Mouse (Mus musculus) adrenal gland (tissue): ENCODE results near the gene Anxa9.
"Not testable (repeated sequence)": the region's sequence is repeated elsewhere in the genome, so short reads cannot be mapped to it uniquely, and the experiment has no call there.

ENCODE experiments used
- intact Hi-C: fragments of 180-260 bp; cut with DNase I; formaldehyde crosslinking; loops from one replicate; pipeline ENCODE4 v1.15.1; 2025
- long read RNA-seq, 2 experiments: library from polyadenylated mRNA; unstranded; transcript quantifications; one replicate each; pipeline ENCODE4 v2.0.0; 2020; ENCODE audit warnings: borderline replicate concordance in 1 of 2; ENCODE audit not compliant: insufficient replicate concordance in 1 of 2

Gene Anxa9
- long read RNA-seq, experiment 1, partial matches to known transcripts: 0 of 3 reads
- long read RNA-seq, experiment 1, other reads (novel, unspliced or antisense): 3 of 3 reads
- long read RNA-seq, experiment 2, partial matches to known transcripts: 0 of 4 reads
- long read RNA-seq, experiment 2, other reads (novel, unspliced or antisense): 3 of 4 reads

DNA sequence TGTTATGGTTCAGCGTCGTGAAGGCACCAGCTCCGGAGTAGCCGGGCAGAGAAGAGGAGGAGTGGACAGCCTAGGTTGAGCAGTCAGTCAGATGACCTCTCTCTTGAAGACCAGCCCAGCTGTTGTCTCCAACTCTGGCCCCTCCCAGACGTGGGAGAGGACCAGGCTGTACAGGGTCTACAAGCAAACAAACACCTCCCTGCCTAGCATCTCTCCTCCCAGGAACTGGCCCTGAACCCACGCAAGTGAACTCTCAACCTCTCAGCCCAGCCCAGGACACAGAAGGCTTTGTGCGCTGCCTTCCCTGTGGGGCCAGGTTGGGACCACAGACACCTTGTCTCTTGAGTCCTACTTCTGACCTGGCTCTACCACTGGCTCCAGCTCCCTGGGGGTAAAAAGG, at the start of gene Anxa9:
Gene Anxa9 (minus strand): TSS at position 77 of the 400 bp plus-strand sequence.
- intact Hi-C loops: no loop called here

- intact Hi-C loops: not testable (repeated sequence)
Measured at GRCm38 (mm10) chr3:95355911-95356544, 49.1 kb upstream of the Anxa9 start.

- intact Hi-C loops: loop anchor here (5.0 kb wide), 1 partner anchor 103 kb away; no protein-coding TSS in a partner anchor
Measured at GRCm38 (mm10) chr3:95349491-95349890, 42.5 kb upstream of the Anxa9 start.

- intact Hi-C loops: loop anchor here (5.0 kb wide), 1 partner anchor 104 kb away; no protein-coding TSS in a partner anchor
Measured at GRCm38 (mm10) chr3:95348343-95348742, 41.4 kb upstream of the Anxa9 start.

DNA sequence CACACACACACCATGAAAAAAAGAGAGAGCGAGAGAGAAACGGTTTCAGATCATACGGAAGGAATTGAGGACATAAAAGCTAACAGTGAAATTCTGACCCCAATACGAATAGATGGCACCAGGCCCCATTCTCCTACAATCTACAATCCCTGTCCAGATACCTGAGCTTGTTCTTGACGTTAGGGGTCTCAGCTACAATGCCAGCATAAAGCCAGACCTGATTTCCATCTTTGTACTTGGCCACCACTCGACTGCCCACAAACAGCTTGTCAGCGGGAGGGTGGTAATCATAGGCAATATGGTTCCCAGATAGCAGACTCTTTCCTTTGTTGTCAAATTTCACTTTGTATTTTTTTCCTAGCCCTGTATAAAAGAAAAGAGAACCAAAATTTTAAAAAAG, 39.5 kb upstream of the Anxa9 start:
- intact Hi-C loops: loop anchor here (5.0 kb wide), 1 partner anchor 106 kb away; no protein-coding TSS in a partner anchor

- intact Hi-C loops: not testable (repeated sequence)
Measured at GRCm38 (mm10) chr3:95343356-95344000, 36.5 kb upstream of the Anxa9 start.

GRCm38 (mm10) chr3:95338251-95338650, 31.3 kb upstream of the Anxa9 start:
- intact Hi-C loops: no loop called here

GRCm38 (mm10) chr3:95337345-95337744, 30.4 kb upstream of the Anxa9 start:
- intact Hi-C loops: no loop called here

GRCm38 (mm10) chr3:95331528-95331927, 24.6 kb upstream of the Anxa9 start:
- intact Hi-C loops: no loop called here

DNA sequence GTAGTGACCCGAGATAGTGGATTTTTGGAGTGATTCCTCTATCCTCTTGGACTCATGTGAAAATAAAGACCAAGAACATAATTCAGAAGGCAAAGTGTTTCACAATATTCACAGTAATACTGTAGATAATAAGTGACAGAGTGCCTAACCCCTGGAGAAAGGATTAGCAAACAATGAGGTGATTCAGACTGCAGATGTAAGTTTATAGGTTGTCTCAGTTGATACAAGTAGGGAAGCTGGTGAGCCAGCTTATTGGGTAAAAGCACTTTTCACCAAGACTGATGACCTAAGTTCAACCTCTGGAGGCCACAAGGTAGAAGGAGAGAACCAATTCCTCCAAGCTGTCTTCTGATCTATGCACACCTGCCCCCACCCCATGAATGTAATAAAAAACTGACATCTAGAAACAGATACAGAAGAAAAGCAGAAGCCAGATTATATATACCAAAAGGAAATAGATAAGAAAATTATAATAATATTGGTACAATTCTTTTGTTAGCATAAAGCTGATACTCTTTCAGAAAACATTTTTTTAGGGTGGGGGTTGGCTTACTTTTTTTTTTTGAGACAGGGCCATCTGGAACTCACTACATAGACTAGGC, 21.9 kb upstream of the Anxa9 start:
- intact Hi-C loops: no loop called here

GRCm38 (mm10) chr3:95324454-95325144, 17.6 kb upstream of the Anxa9 start:
- intact Hi-C loops: no loop called here

GRCm38 (mm10) chr3:95323429-95323828, 16.5 kb upstream of the Anxa9 start:
- intact Hi-C loops: no loop called here

DNA sequence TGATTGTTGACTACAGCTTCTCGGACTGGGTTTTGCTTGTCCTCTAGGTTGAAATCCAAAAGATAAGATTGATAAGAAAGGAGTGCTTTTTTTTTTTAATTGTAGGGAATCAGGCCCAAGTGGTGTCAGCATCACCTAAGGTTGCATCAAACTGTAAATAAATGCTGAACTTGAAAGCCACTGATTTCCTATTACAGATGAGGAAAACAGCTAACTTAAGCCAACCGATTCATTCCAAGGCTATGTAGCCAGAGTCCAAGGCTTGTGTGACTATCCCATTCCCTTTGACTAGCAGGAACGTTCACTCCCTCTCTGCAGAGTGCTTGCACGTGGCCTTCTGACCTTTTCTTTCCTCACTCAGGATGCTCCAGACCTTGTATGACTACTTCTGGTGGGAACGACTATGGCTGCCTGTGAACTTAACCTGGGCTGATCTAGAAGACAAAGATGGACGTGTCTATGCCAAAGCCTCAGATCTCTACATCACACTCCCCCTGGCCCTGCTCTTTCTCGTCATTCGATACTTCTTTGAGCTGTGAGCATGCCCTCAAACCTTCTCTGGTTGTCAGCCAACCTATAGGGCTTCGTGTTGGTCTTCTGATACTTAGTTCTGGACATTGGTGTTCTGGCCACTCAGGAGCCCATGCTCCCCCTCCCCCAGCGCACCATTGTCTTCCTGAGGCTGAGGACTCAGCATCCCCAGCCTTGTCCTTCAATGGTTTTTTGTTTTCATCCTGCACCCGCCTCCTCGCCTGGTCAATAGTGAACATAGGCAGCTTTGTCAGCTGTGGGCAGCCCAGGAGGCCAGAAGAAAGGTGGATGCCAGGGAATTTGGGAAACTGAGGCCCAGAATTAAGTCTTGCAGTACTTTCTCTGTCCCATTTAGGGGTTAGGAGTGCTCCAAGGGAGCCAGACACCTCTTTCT, 13.0 kb upstream of the Anxa9 start:
- intact Hi-C loops: no loop called here

DNA sequence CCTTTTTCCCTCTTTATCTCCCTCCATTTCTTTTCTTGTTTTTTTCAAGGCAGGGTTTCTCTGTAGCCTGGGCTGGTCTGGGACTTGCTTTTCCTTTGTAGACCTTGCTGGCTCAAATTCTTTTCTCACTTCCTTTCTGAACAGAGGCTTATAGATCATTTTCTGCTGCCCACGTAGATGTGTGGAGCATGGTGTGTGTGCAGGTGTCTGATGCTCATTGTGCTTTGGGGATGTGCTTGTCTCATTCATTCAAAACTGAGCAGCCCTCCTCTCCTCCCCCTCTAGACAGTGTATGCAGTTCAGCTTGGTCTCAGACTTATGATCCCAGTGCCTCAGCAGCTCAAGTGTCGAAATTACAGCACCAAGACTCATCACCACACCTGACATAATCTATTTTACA, 12.1 kb upstream of the Anxa9 start:
- intact Hi-C loops: no loop called here

GRCm38 (mm10) chr3:95318548-95318947, 11.6 kb upstream of the Anxa9 start:
- intact Hi-C loops: no loop called here

- intact Hi-C loops: no loop called here
Measured at GRCm38 (mm10) chr3:95317414-95318080, 10.6 kb upstream of the Anxa9 start.

GRCm38 (mm10) chr3:95315844-95316550, 9.0 kb upstream of the Anxa9 start:
- intact Hi-C loops: no loop called here

DNA sequence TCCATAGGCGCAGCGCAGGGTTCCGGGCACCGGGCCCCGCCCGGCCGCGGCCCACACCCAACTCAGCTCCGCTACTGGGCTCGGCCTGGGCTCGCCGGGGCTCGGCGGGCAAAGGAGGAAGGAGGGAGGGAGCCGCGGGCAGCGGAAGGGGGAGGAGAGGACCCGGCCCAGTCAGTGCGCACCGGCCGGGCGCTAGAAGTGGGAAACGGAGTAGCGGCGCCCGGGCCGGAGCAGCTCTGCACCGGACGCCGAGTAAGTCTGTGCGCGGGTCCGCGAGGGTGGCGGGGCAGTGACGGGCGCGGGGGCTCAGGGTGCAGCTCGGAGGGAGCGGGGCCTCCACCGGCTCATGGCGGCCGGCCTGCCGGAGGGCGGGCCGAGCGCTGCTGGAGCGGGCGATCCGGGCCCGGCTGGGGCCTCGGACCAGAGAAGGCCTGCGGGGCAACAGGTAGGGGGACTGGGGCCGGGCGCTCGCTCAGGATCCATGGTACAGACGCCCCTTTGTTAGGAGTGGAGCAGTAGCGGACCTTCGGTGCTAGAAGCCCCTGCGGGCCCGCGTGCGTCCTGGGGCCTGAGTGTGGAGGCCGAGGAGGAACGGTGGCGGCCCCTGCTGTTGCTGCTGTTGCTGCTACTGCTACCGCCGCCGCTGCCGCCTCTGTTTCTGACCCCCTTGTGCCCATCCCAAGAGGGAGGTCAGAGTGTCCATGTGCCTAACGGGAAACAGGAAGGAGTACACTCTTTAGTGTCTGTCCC, 8.3 kb upstream of the Anxa9 start:
- intact Hi-C loops: no loop called here
